Mouse (Mus musculus) intestine, embryonic 14.5 days (tissue): ENCODE data around the gene Prdm11. TPM values are rescaled to one million over a fixed set of nuclear protein-coding genes. Genes with fewer than 3 reads are reported as not detected.

Experiments used
- ATAC-seq: fragments of 200-750 bp; cut with Nextera tagmentation; replicated peaks from 2 replicates; pipeline ENCODE4 v1.8.0; 2017; ENCODE audit warnings: low read depth, moderate number of reproducible peaks, moderate TSS enrichment, moderate library complexity; ENCODE audit not compliant: low FRiP score, low TSS enrichment
- DNase-seq: peaks from one replicate; pipeline ENCODE4 v3.0.0-alpha.2; 2018; ENCODE audit warnings: low spot score
- H3K27ac ChIP-seq: fragments of 300-500 bp; sonication (generic); 2 replicates; pipeline ENCODE4 v1.5.1; 2014; ENCODE audit warnings: low read depth, mild to moderate bottlenecking, control low read depth
- H3K27me3 ChIP-seq: fragments of 300-500 bp; sonication (generic); replicated peaks from 2 replicates; pipeline ENCODE4 v1.6.1; 2014; ENCODE audit warnings: low read length, control low read depth; ENCODE audit not compliant: control insufficient read depth, insufficient read depth
- H3K36me3 ChIP-seq: fragments of 300-500 bp; sonication (generic); 2 replicates; pipeline ENCODE4 v1.6.1; 2014; ENCODE audit warnings: low read length, control low read depth; ENCODE audit not compliant: control insufficient read depth, insufficient read depth
- H3K4me1 ChIP-seq: fragments of 300-500 bp; sonication (generic); replicated peaks from 2 replicates; pipeline ENCODE4 v1.6.1; 2014; ENCODE audit warnings: low read length, control low read depth, mixed read lengths; ENCODE audit not compliant: control insufficient read depth, insufficient read depth
- H3K4me2 ChIP-seq: fragments of 300-500 bp; sonication (generic); 2 replicates; pipeline ENCODE4 v1.6.1; 2014; ENCODE audit warnings: low read length
- H3K4me3 ChIP-seq: fragments of 300-500 bp; sonication (generic); 2 replicates; pipeline ENCODE4 v1.5.1; 2014; ENCODE audit warnings: low read depth, low read length, control low read depth, mixed read lengths
- H3K9ac ChIP-seq: fragments of 300-500 bp; sonication (generic); 2 replicates; pipeline ENCODE4 v1.6.1; 2014; ENCODE audit warnings: mild to moderate bottlenecking, low read length
- H3K9me3 ChIP-seq: fragments of 300-500 bp; sonication (generic); 2 replicates; pipeline ENCODE4 v1.6.1; 2016; ENCODE audit warnings: low read length, control low read depth; ENCODE audit not compliant: control insufficient read depth
- WGBS: fragments of 180-500 bp; shearing (Covaris S2); extraction: QIAGEN DNeasy Blood & Tissue Kit; methylation state at CpG from one replicate; pipeline ENCODE4 v1.1.7; 2014; 5-methylcytosine and 5-hydroxymethylcytosine counted together
- polyA plus RNA-seq: library from polyadenylated mRNA; unstranded; fragments of >200 nt; fragmentation: Nextera tagmentation; extraction: Ambion mirVana; gene quantifications from 2 replicates; pipeline ENCODE4 v1.2.1, GENCODE M21; 2014

The Prdm11 gene
- polyA plus RNA-seq, 1 experiment from 2014 or later: 5.5 TPM

- Histone ChIP-seq H3K9me3 (no peaks in the 10 kb centered on the region), H3K36me3 (peaks cover 84% of the 10 kb centered on the region), H3K27ac (no peak overlapping the region), H3K9ac (no peak overlapping the region), H3K4me1 (no peaks in the 10 kb centered on the region), H3K27me3 (no peaks in the 10 kb centered on the region), H3K4me2 (no peak overlapping the region), H3K4me3 (no peak overlapping the region)
- DNase-seq (no peak), ATAC-seq (no peak)
- WGBS: 81% methylated on average over 14 of the region's 14 CpGs
Measured at GRCm38 (mm10) chr2:92975031-92975790, 70.8 kb downstream of the Prdm11 start.

GRCm38 (mm10) chr2:92973646-92974045 is 72.3 kb downstream of the Prdm11 start:
- peaks cover 81% of the 10 kb centered on the region for H3K36me3 ChIP-seq
- 97% methylated on average over 20 of the region's 20 CpGs for WGBS
- no peak for ATAC-seq

GRCm38 (mm10) chr2:92972071-92972470 is 73.9 kb downstream of the Prdm11 start:
- no peaks in the 10 kb centered on the region for H3K27me3 ChIP-seq
- H3K4me3 ChIP-seq: no peak overlapping the region
- no peak overlapping the region for H3K4me2 ChIP-seq
- ATAC-seq (no peak), DNase-seq (no peak)
- H3K9ac ChIP-seq: no peak overlapping the region
- peaks cover 68% of the 10 kb centered on the region for H3K36me3 ChIP-seq
- no peaks in the 10 kb centered on the region for H3K9me3 ChIP-seq
- WGBS: 91% methylated on average over 17 of the region's 17 CpGs
- no peak overlapping the region for H3K27ac ChIP-seq
- H3K4me1 ChIP-seq: peaks cover 7% of the 10 kb centered on the region; the same call in 1 of the 2 replicates

More at GRCm38 (mm10) chr2:92973646-92974045, 72.3 kb downstream of the Prdm11 start:
- H3K27me3 ChIP-seq: no peaks in the 10 kb centered on the region
- no peak for DNase-seq
- H3K9me3 ChIP-seq: no peaks in the 10 kb centered on the region
- H3K4me1 ChIP-seq: no peaks in the 10 kb centered on the region
- no peak overlapping the region for H3K4me3 ChIP-seq
- H3K27ac ChIP-seq: no peak overlapping the region
- no peak overlapping the region for H3K9ac ChIP-seq
- H3K4me2 ChIP-seq: no peak overlapping the region

DNA sequence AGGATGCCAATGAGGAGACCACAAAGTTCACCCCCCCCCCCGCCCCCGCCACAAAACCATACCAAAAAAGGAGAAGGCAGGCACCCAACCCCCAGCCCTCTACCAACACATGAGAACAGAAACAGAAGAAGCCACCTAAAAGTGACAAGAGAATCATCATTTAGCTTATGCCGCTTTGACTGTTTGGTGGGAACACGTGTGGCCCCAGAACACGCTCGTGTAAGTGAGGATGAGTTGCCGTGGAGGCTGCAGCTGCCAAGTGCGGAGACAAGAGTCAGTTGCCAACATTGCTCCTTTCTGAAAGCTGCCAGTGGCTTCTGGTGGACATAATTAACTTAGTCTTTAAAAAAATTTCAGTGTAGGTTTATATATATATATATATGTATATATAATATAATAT is 74.4 kb downstream of the Prdm11 start:
- no peak overlapping the region for H3K27ac ChIP-seq
- WGBS: 91% methylated on average over 8 of the region's 8 CpGs
- ATAC-seq: no peak
- no peaks in the 10 kb centered on the region for H3K9me3 ChIP-seq
- H3K9ac ChIP-seq: no peak overlapping the region
- no peak overlapping the region for H3K4me2 ChIP-seq
- peaks cover 63% of the 10 kb centered on the region for H3K36me3 ChIP-seq
- H3K4me1 ChIP-seq: peaks cover 8% of the 10 kb centered on the region; the same call in 1 of the 2 replicates
- H3K4me3 ChIP-seq: no peak overlapping the region
- no peak for DNase-seq
- H3K27me3 ChIP-seq: no peaks in the 10 kb centered on the region

GRCm38 (mm10) chr2:92971069-92971468 is 74.9 kb downstream of the Prdm11 start:
- no peak for DNase-seq

DNA sequence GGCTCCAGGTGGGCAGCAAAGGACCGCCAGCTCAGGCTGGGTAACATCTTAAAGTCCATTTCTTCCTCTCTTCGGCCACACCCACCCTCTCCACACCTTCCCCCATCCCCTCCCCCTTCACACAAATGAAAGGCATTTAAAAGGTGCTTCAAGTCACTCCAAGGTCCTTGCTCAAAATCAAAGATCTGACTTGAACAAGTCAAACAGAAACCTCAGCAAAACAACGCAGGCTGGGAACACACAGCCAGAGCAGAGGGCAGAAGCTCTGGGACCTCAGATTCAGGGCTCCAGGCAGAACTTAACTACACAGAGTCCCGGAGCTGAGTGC is 78.2 kb downstream of the Prdm11 start:
- H3K27me3 ChIP-seq: no peaks in the 10 kb centered on the region
- ATAC-seq (no peak), DNase-seq (no peak)
- no peak overlapping the region for H3K4me3 ChIP-seq
- H3K9me3 ChIP-seq: no peaks in the 10 kb centered on the region
- no peak overlapping the region for H3K4me2 ChIP-seq
- H3K4me1 ChIP-seq: peaks cover 8% of the 10 kb centered on the region; the same call in 1 of the 2 replicates
- no peak overlapping the region for H3K27ac ChIP-seq
- no peak overlapping the region for H3K9ac ChIP-seq
- 43% methylated on average over 4 of the region's 4 CpGs for WGBS
- peaks cover 26% of the 10 kb centered on the region for H3K36me3 ChIP-seq

More at GRCm38 (mm10) chr2:92971069-92971468, 74.9 kb downstream of the Prdm11 start:
- Histone ChIP-seq H3K27me3 (no peaks in the 10 kb centered on the region), H3K4me3 (no peak overlapping the region), H3K9me3 (no peaks in the 10 kb centered on the region), H3K9ac (no peak overlapping the region), H3K4me2 (no peak overlapping the region), H3K36me3 (peaks cover 58% of the 10 kb centered on the region), H3K27ac (no peak overlapping the region), H3K4me1 (peaks cover 8% of the 10 kb centered on the region; the same call in 1 of the 2 replicates)
- 87% methylated on average over 9 of the region's 9 CpGs for WGBS
- no peak for ATAC-seq

- DNase-seq (no peak), ATAC-seq (peak; percentile 65)
- no peak overlapping the region for H3K4me2 ChIP-seq
- H3K4me3 ChIP-seq: no peak overlapping the region
- no peak overlapping the region for H3K9ac ChIP-seq
- H3K36me3 ChIP-seq: peaks cover 20% of the 10 kb centered on the region
- WGBS: 20% methylated on average over 10 of the region's 10 CpGs
- peaks cover 8% of the 10 kb centered on the region; the same call in 1 of the 2 replicates for H3K4me1 ChIP-seq
- H3K27ac ChIP-seq: no peak overlapping the region
- no peaks in the 10 kb centered on the region for H3K27me3 ChIP-seq
- no peaks in the 10 kb centered on the region for H3K9me3 ChIP-seq
Measured at GRCm38 (mm10) chr2:92967032-92967838, 78.7 kb downstream of the Prdm11 start.

- DNase-seq (no peak), ATAC-seq (no peak)
- no peak overlapping the region for H3K27ac ChIP-seq
- H3K27me3 ChIP-seq: no peaks in the 10 kb centered on the region
- no peaks in the 10 kb centered on the region for H3K9me3 ChIP-seq
- WGBS: 56% methylated on average over 8 of the region's 8 CpGs
- H3K4me2 ChIP-seq: no peak overlapping the region
- H3K9ac ChIP-seq: no peak overlapping the region
- H3K36me3 ChIP-seq: peaks cover 15% of the 10 kb centered on the region; the same call in 1 of the 2 replicates
- H3K4me3 ChIP-seq: no peak overlapping the region
- peaks cover 8% of the 10 kb centered on the region; the same call in 1 of the 2 replicates for H3K4me1 ChIP-seq
Measured at GRCm38 (mm10) chr2:92966257-92966656, 79.7 kb downstream of the Prdm11 start.
